Mouse (Mus musculus) lung, postnatal 0 days (tissue): ENCODE data around the gene Olfr159. TPM values are rescaled to one million over a fixed set of nuclear protein-coding genes. Genes with fewer than 3 reads are reported as not detected.

Experiments
- ATAC-seq: fragments of 200-750 bp; cut with Nextera tagmentation; 2 replicates; pipeline ENCODE4 v1.8.0; 2017; ENCODE audit warnings: moderate library complexity
- DNase-seq: peaks from one replicate; pipeline ENCODE4 v3.0.0-alpha.2; 2016; ENCODE audit warnings: low spot score
- H3K27ac ChIP-seq: fragments of 300-500 bp; sonication (generic); 2 replicates; pipeline ENCODE4 v1.5.1; 2014; ENCODE audit warnings: antibody characterized with exemption, mild to moderate bottlenecking, low read length, mixed read lengths
- H3K27me3 ChIP-seq: fragments of 300-500 bp; sonication (generic); replicated peaks from 2 replicates; pipeline ENCODE4 v1.6.1; 2014; ENCODE audit warnings: low read length, mixed read lengths; ENCODE audit not compliant: insufficient read depth
- H3K36me3 ChIP-seq: fragments of 300-500 bp; sonication (generic); 2 replicates; pipeline ENCODE4 v1.6.1; 2014; ENCODE audit warnings: low read length, mixed read lengths; ENCODE audit not compliant: insufficient read depth
- H3K4me1 ChIP-seq: fragments of 300-500 bp; sonication (generic); 2 replicates; pipeline ENCODE4 v1.6.1; 2014; ENCODE audit warnings: antibody characterized with exemption, low read depth, low read length, mixed read lengths; ENCODE audit not compliant: insufficient read depth
- H3K4me2 ChIP-seq: fragments of 300-500 bp; sonication (generic); replicated peaks from 2 replicates; pipeline ENCODE4 v1.6.1; 2014; ENCODE audit warnings: low read depth, mild to moderate bottlenecking, low read length, moderate library complexity, mixed read lengths
- H3K4me3 ChIP-seq: fragments of 300-500 bp; sonication (generic); 2 replicates; pipeline ENCODE4 v1.5.1; 2014; ENCODE audit warnings: low read depth, low read length
- H3K9ac ChIP-seq: fragments of 300-500 bp; sonication (generic); replicated peaks from 2 replicates; pipeline ENCODE4 v1.6.1; 2014; ENCODE audit warnings: low read depth, mild to moderate bottlenecking
- H3K9me3 ChIP-seq: fragments of 300-500 bp; sonication (generic); 2 replicates; pipeline ENCODE4 v1.6.1; 2016; ENCODE audit warnings: low read length, mixed read lengths
- CTCF ChIP-seq: IDR thresholded peaks from 2 replicates; pipeline ENCODE4 v1.5.1; 2016; ENCODE audit warnings: antibody characterized with exemption, mild to moderate bottlenecking
- EP300 ChIP-seq: IDR thresholded peaks from 2 replicates; pipeline ENCODE4 v1.6.1; 2016; ENCODE audit warnings: antibody characterized with exemption, mild to moderate bottlenecking, control low read depth
- WGBS: fragments of 180-500 bp; shearing (Covaris S2); extraction: QIAGEN DNeasy Blood & Tissue Kit; methylation state at CpG from one replicate; pipeline ENCODE4 v1.1.7; 2014; 5-methylcytosine and 5-hydroxymethylcytosine counted together
- polyA plus RNA-seq: library from polyadenylated mRNA; unstranded; fragments of >200 nt; fragmentation: Nextera tagmentation; extraction: Ambion mirVana; gene quantifications from 2 replicates; pipeline ENCODE4 v1.2.1, GENCODE M21; 2015

The Olfr159 gene
- polyA plus RNA-seq, 1 experiment from 2014 or later = not detected

- Histone ChIP-seq H3K4me1 (no peaks in the 10 kb centered on the region), H3K27me3 (no peaks in the 10 kb centered on the region), H3K4me3 (no peak overlapping the region), H3K27ac (no peak overlapping the region), H3K4me2 (no peak overlapping the region), H3K9me3 (no peaks in the 10 kb centered on the region), H3K36me3 (no peaks in the 10 kb centered on the region), H3K9ac (no peak overlapping the region)
- DNase-seq (no peak), ATAC-seq (no peak)
- TF ChIP-seq EP300 (no peak), CTCF (no peak)
- 74% methylated on average over 5 of the region's 5 CpGs for WGBS
These were observed 2.5 kb downstream of the Olfr159 start for GRCm38 (mm10) chr4:43768341-43768740.

DNA sequence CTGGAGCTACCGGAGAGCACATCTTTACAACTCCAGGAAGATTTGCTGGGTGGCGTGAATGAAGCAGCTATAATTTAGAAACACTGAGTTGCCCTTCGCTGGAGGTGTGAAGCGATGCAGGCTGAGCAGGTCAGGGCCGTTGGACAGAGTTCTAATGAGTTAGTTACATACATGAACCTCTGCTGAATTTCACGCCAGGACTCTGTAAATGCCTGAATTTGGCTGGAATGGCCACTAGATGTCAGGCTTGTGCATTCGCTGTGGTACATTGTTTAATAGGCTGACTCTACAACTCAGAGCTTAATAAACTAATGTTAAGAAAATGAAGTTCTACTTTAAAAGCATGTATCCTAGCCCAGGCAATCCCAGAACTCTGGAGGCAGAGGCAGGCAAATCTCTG is 7.4 kb downstream of the Olfr159 start:
- H3K4me2 ChIP-seq = no peak overlapping the region
- no peak for TF ChIP-seq EP300
- TF ChIP-seq CTCF = peak; percentile 84
- H3K27me3 ChIP-seq = no peaks in the 10 kb centered on the region
- H3K4me1 ChIP-seq = no peaks in the 10 kb centered on the region
- ATAC-seq = peak; percentile 59; the same call in 1 of the 2 replicates
- H3K36me3 ChIP-seq = no peaks in the 10 kb centered on the region
- no peak overlapping the region for H3K27ac ChIP-seq
- no peaks in the 10 kb centered on the region for H3K9me3 ChIP-seq
- WGBS = 15% methylated on average over 7 of the region's 7 CpGs
- no peak overlapping the region for H3K4me3 ChIP-seq
- DNase-seq = peak; percentile 82
- H3K9ac ChIP-seq = no peak overlapping the region

- Histone ChIP-seq H3K27me3 (no peaks in the 10 kb centered on the region), H3K4me1 (no peaks in the 10 kb centered on the region), H3K27ac (no peak overlapping the region), H3K4me2 (no peak overlapping the region), H3K9me3 (no peaks in the 10 kb centered on the region), H3K36me3 (no peaks in the 10 kb centered on the region), H3K4me3 (no peak overlapping the region), H3K9ac (no peak overlapping the region)
- DNase-seq = no peak
- TF ChIP-seq EP300 (no peak), CTCF (peak; percentile 25; the same call in 1 of the 2 replicates)
- ATAC-seq = no peak
- WGBS = 68% methylated on average over 2 of the region's 2 CpGs
These were observed 9.5 kb downstream of the Olfr159 start for GRCm38 (mm10) chr4:43761336-43761735.

DNA sequence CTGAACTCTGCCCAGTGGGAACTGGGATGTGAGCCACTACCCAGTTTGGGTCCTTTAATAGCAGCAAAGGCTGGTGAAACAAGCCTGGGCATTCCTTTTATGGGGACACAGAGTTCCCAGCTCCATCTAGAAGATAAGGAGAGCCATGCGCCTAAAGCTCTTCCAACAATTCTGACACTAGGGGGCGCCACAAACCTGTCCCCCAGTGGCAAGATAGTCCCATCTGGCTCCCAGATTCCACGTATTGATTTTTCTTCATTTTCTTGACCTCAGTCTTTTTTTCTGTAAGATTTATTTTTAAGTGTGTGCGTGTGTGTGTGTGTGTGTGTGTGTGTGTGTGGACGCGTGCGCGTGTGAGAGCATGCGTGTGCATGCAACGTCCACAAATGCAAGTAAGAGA is 10.3 kb downstream of the Olfr159 start:
- no peaks in the 10 kb centered on the region for H3K36me3 ChIP-seq
- H3K27me3 ChIP-seq = no peaks in the 10 kb centered on the region
- ATAC-seq (peak; percentile 25; the same call in 1 of the 2 replicates), DNase-seq (peak; percentile 38)
- H3K9me3 ChIP-seq = no peaks in the 10 kb centered on the region
- H3K4me1 ChIP-seq = no peaks in the 10 kb centered on the region
- peak overlapping the region; percentile 28; the same call in 1 of the 2 replicates for H3K27ac ChIP-seq
- H3K4me2 ChIP-seq = no peak overlapping the region
- H3K9ac ChIP-seq = no peak overlapping the region
- TF ChIP-seq CTCF (peak; percentile 65), EP300 (no peak)
- no peak overlapping the region for H3K4me3 ChIP-seq
- 79% methylated on average over 10 of the region's 10 CpGs for WGBS

DNA sequence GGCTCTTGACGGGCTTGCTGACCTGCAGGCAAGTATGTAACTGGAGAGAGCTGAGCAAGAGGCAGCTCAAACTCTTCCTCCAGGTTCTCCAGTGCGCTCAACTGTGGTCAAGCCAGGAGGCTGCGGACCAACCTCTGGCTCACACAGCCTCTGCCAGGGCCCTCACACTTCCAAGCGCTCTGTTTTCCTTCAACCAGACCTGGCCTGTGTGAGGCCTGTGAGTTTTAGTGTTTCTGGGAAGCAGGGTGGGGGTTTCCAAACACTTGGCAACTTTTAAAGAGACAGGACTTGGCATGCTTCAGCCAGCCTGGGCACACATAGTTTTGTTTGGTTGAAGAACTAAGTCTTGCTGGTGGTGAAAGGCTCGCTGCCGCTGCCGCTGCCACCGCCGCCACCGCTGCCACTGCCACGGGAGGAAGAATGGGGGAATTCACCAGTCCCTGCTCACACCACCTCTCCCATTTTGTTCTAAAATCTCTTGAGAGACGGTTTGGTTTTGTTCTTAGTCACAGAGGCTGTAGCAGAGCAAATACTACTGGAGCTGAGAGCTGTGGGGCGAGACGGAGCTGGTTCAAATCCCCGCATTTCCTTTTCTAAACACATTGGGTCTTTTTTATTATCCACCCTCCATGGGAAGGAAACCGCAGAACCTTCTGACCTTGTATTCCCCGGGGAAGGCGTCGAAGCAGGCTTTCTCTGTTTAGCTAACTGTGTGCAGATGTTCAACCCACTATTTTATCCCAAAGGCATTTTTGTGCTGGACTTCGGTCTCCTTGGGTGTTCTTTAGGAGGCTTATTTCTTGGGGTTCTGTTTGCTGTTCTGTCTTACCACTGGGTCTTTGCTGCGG is 11.0 kb downstream of the Olfr159 start:
- Histone ChIP-seq H3K27ac (peak overlapping the region; percentile 28; the same call in 1 of the 2 replicates), H3K36me3 (no peaks in the 10 kb centered on the region), H3K27me3 (no peaks in the 10 kb centered on the region), H3K4me2 (no peak overlapping the region), H3K4me1 (no peaks in the 10 kb centered on the region), H3K4me3 (no peak overlapping the region), H3K9ac (no peak overlapping the region), H3K9me3 (no peaks in the 10 kb centered on the region)
- TF ChIP-seq CTCF (no peak), EP300 (no peak)
- peak; percentile 46 for ATAC-seq
- peak; percentile 43 for DNase-seq
- WGBS = 63% methylated on average over 21 of the region's 21 CpGs

DNA sequence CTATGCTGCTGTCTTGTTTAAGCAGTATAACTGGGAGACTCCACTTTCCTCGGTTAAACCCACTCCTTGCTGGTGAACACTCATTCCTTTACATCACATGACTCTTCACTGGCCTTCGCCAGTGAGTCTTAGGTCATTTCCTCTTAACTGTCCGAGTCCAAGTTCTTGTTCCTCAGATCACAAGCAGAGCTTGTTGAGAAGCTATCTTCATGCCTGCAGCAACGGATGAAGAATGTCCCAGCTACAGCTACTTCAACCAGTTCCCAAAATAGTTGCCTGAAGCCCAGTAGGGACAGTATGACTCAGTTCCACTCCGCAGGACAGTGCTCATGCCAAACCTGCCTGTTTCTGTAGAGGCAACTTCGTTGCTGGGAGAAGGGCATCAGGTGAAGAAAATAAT is 13.6 kb downstream of the Olfr159 start:
- H3K9ac ChIP-seq = no peak overlapping the region
- ATAC-seq = peak; percentile 63
- no peaks in the 10 kb centered on the region for H3K27me3 ChIP-seq
- DNase-seq = peak; percentile 37
- H3K27ac ChIP-seq = no peak overlapping the region
- H3K4me1 ChIP-seq = no peaks in the 10 kb centered on the region
- TF ChIP-seq EP300 (no peak), CTCF (no peak)
- no peaks in the 10 kb centered on the region for H3K36me3 ChIP-seq
- H3K9me3 ChIP-seq = no peaks in the 10 kb centered on the region
- H3K4me3 ChIP-seq = no peak overlapping the region
- 43% methylated on average over 6 of the region's 6 CpGs for WGBS
- no peak overlapping the region for H3K4me2 ChIP-seq
